Mouse (Mus musculus) liver, adult 2 months (tissue): ENCODE data around the gene Myadm.

Experiments used
- CTCF ChIP-seq: fragments of 200-500 bp; IDR thresholded peaks from 2 replicates; pipeline ENCODE4 v1.5.1; 2011; ENCODE audit warnings: low read depth, low read length, control low read depth
- POLR2A ChIP-seq: fragments of 200-500 bp; IDR thresholded peaks from 2 replicates; pipeline ENCODE4 v1.6.1; 2011; ENCODE audit warnings: low read length, control low read depth; ENCODE audit not compliant: insufficient read depth; ENCODE audit errors: extremely low read depth

DNA sequence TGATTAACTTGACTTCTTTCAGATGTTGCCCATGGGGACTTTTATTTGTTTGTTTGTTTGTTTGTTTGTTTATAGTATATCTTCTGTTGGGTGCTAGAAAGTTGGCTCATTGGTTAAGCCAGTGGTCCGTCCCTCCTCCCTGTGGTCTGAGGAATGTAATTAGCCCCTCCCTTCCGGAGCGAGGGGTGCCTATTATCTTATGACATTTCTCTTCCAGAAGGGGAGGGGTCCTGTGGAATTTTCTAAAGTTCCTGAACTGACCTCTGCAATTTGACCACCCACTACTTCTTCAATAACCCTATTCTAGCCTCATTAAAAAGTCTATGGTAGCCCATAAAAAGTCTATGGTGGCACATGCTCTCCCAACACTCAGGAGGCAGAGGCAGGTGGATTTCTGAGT lies 21.6 kb upstream of the Myadm start:
- TF ChIP-seq CTCF (no peak), POLR2A (no peak)
